Mouse (Mus musculus): ENCODE measurements around the gene Gm28035. TPM values are rescaled to one million over a fixed set of nuclear protein-coding genes. Genes with fewer than 3 reads are reported as not detected.

Gm28035 gene
- total and polyA plus RNA-seq, 3 experiments, result 1.8 to 3.3 TPM; not detected in 1

DNA sequence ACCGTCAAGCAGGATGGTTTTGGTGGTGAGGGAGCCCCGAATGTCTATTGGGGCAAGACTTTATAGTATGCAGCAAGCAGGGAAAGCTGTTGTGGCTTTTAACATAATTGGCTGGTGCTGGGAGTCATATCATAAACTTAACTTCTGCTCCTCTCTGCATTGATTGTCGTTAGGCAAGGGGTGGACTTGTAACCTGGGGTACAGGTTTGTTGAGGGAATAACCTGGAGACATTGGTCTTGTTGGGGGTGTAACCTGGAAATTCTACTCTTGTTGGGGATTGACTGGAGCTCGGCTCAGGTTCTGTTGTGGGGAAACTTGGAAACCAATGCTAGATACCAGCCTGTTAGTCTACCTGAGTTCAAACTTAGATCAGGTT is 28.2 kb upstream of the Gm28035 start:
- ATAC-seq (ENCODE audit: extremely low read depth, insufficient number of reproducible peaks, low FRiP score, poor library complexity, severe bottlenecking) (no peak), DNase-seq (ENCODE audit: low spot score) (no peak)
- H3K9me3 ChIP-seq (replicated peaks), result no peaks in the 10 kb centered on the region
- H3K4me3 ChIP-seq (ENCODE audit: low read depth, low read length), result no peak overlapping the region
- peaks cover 3% of the 10 kb centered on the region; the same call in 1 of the 2 replicates for H3K4me1 ChIP-seq (ENCODE audit: insufficient read depth, low read depth, low read length)
- TF ChIP-seq GATA1 (IDR thresholded peaks at IDR 0.05; ENCODE audit: borderline replicate concordance, low read length), result no peak
- TF ChIP-seq POLR2AphosphoS5 (IDR thresholded peaks at IDR 0.05; ENCODE audit: insufficient replicate concordance, low read depth, low read length), result no peak
- TF ChIP-seq TAL1 (conservative IDR thresholded peaks at IDR 0.05; ENCODE audit: low read depth, low read length), result no peak
- TF ChIP-seq GATA2 (IDR thresholded peaks at IDR 0.05; ENCODE audit: borderline replicate concordance, low read depth, low read length), result no peak
- no peak for TF ChIP-seq CTCF (IDR thresholded peaks at IDR 0.05; ENCODE audit: low read depth, low read length)
- peaks cover 13% of the 10 kb centered on the region for H3K27me3 ChIP-seq (ENCODE audit: insufficient read depth, low read length)
- H3K36me3 ChIP-seq (replicated peaks), result peaks cover 4% of the 10 kb centered on the region

DNA sequence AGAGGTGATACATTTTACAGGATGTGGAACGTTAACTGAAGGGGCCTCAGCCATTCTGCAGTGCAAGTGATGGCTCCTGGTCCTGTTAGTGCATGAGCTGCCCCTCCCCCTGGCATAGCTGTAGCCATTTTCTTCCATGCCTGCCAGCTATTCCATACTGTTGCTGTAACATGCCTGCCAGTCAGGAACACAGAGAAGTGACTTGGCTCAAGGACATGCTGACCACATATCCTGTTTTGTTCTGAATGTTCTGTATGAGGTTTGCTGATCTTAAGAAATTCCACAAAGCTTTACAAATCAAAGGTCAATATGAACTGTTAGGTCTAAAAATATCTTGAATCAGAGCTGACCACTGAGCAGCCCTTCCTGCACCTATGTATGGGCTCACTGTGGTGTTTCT is 27.4 kb upstream of the Gm28035 start:
- H3K27me3 ChIP-seq (ENCODE audit: insufficient read depth, low read length), result peaks cover 13% of the 10 kb centered on the region
- H3K9me3 ChIP-seq (replicated peaks), result 0 out of 2 replicates have a peak, but pooled peaks cover 3% of the 10 kb centered on the region
- H3K36me3 ChIP-seq (replicated peaks), result peaks cover 3% of the 10 kb centered on the region
- TF ChIP-seq POLR2AphosphoS5 (IDR thresholded peaks at IDR 0.05; ENCODE audit: insufficient replicate concordance, low read depth, low read length), result no peak
- TF ChIP-seq TAL1 (conservative IDR thresholded peaks at IDR 0.05; ENCODE audit: low read depth, low read length), result no peak
- no peak overlapping the region for H3K4me3 ChIP-seq (ENCODE audit: low read depth, low read length)
- ATAC-seq (ENCODE audit: extremely low read depth, insufficient number of reproducible peaks, low FRiP score, poor library complexity, severe bottlenecking) (no peak), DNase-seq (ENCODE audit: low spot score) (no peak)
- no peaks in the 10 kb centered on the region for H3K4me1 ChIP-seq (ENCODE audit: insufficient read depth, low read depth, low read length)

DNA sequence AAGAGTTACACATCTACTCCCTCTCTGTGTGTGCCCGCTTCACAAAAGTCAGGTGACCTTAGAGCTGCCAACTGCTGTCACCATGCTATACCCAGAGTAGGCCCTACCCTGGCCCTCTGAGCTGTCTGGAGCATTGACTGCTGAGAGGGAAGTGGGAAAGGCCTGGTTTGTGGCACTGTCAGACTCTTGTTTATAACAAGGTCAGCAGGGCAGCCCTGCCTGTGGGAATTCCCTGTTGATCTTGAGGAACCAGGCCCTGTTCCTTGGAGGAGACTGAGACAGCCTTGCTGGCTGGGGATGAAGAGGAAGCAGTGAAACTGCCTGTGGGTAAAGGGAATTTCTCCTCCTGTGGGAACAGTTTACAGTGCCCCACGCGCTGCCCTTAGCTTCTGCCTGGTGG is 25.6 kb upstream of the Gm28035 start:
- ATAC-seq (ENCODE audit: extremely low read depth, insufficient number of reproducible peaks, low FRiP score, poor library complexity, severe bottlenecking) (no peak), DNase-seq (ENCODE audit: low spot score) (no peak)
- no peaks in the 10 kb centered on the region for H3K36me3 ChIP-seq (replicated peaks)
- no peaks in the 10 kb centered on the region for H3K4me1 ChIP-seq (ENCODE audit: insufficient read depth, low read depth, low read length)
- H3K4me3 ChIP-seq (ENCODE audit: low read depth, low read length), result no peak overlapping the region
- peaks cover 13% of the 10 kb centered on the region for H3K27me3 ChIP-seq (ENCODE audit: insufficient read depth, low read length)
- H3K9me3 ChIP-seq (replicated peaks), result 0 out of 2 replicates have a peak, but pooled peaks cover 3% of the 10 kb centered on the region
- TF ChIP-seq GATA2 (IDR thresholded peaks at IDR 0.05; ENCODE audit: borderline replicate concordance, low read depth, low read length) (no peak), GATA1 (IDR thresholded peaks at IDR 0.05; ENCODE audit: borderline replicate concordance, low read length) (no peak), TAL1 (conservative IDR thresholded peaks at IDR 0.05; ENCODE audit: low read depth, low read length) (no peak)

DNA sequence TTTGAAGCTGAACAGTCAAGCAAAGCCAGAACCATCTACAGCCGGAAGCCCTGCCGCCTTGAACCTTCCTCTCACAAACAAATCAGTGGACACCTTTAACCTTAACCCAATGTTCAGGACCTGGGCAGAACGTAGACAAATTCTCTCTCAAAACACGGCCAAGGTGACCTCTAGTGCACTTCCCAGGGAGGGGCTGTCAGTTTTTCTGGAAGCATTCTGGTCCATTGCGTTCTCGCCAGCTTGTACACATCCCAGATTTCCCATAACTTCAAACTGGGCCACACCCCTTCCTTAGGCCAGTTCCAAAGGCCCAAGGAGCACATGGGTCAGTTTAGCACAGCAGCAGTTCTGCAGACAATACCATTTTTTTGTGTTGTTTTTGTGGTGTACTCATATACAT is 24.9 kb upstream of the Gm28035 start:
- DNase-seq (ENCODE audit: low spot score) (no peak), ATAC-seq (ENCODE audit: extremely low read depth, insufficient number of reproducible peaks, low FRiP score, poor library complexity, severe bottlenecking) (no peak)
- Histone ChIP-seq H3K27me3 (ENCODE audit: insufficient read depth, low read length) (peaks cover 12% of the 10 kb centered on the region), H3K4me3 (ENCODE audit: low read depth, low read length) (no peak overlapping the region), H3K4me1 (ENCODE audit: insufficient read depth, low read depth, low read length) (no peaks in the 10 kb centered on the region), H3K36me3 (replicated peaks) (no peaks in the 10 kb centered on the region), H3K9me3 (replicated peaks) (0 out of 2 replicates have a peak, but pooled peaks cover 3% of the 10 kb centered on the region)
- TF ChIP-seq CTCF (IDR thresholded peaks at IDR 0.05; ENCODE audit: low read depth, low read length), result no peak
- TF ChIP-seq GATA2 (IDR thresholded peaks at IDR 0.05; ENCODE audit: borderline replicate concordance, low read depth, low read length), result no peak
- no peak for TF ChIP-seq TAL1 (conservative IDR thresholded peaks at IDR 0.05; ENCODE audit: low read depth, low read length)

DNA sequence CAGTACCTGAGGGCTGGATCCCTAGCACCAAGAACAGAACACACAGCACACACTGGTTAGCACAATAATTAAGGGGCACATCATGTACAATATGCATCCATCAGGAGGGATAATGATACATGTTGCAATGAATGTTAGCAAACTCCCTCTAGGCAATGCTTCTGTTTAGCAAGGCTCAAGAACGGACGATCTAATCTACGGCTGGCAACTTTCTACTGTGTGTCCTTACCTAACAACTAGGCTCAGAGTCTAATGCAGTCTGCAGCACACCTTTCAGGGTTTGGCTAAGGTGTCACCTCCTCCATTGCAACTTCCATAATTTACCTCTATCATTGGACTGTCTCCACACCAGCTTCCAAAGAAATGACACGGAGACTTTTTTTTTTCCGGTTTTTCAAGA is 24.1 kb upstream of the Gm28035 start:
- peaks cover 9% of the 10 kb centered on the region for H3K27me3 ChIP-seq (ENCODE audit: insufficient read depth, low read length)
- TF ChIP-seq GATA1 (IDR thresholded peaks at IDR 0.05; ENCODE audit: borderline replicate concordance, low read length) (no peak), GATA2 (IDR thresholded peaks at IDR 0.05; ENCODE audit: borderline replicate concordance, low read depth, low read length) (no peak), CTCF (IDR thresholded peaks at IDR 0.05; ENCODE audit: low read depth, low read length) (no peak)
- ATAC-seq (ENCODE audit: extremely low read depth, insufficient number of reproducible peaks, low FRiP score, poor library complexity, severe bottlenecking) (no peak), DNase-seq (ENCODE audit: low spot score) (no peak)
- 0 out of 2 replicates have a peak, but pooled peaks cover 3% of the 10 kb centered on the region for H3K9me3 ChIP-seq (replicated peaks)
- H3K4me1 ChIP-seq (ENCODE audit: insufficient read depth, low read depth, low read length), result no peaks in the 10 kb centered on the region
- no peak overlapping the region for H3K4me3 ChIP-seq (ENCODE audit: low read depth, low read length)
- H3K36me3 ChIP-seq (replicated peaks), result no peaks in the 10 kb centered on the region

DNA sequence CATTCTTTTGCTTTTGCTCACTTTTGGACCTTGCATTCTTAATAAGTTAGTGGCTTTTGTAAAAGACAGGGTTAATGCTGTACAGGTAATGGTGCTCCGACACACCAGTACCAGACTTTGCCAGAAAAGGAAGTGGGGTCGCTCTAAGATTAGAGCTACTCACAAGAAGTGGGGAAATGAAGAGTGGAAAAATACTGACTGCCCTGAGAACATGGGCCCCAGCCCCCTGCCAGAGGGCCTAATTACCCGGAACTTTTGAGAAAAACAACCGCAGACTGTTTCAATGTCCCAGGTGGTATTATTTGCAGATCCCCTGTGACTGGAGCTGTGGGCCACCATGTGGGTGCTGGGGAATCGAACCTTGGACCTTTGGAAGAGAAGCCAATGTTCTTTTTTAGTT is 4.8 kb upstream of the Gm28035 start:
- Histone ChIP-seq H3K36me3 (replicated peaks) (peaks cover 18% of the 10 kb centered on the region), H3K27me3 (ENCODE audit: insufficient read depth, low read length) (no peaks in the 10 kb centered on the region), H3K4me1 (ENCODE audit: insufficient read depth, low read depth, low read length) (peaks cover 33% of the 10 kb centered on the region), H3K9me3 (replicated peaks) (peaks cover 24% of the 10 kb centered on the region), H3K4me3 (ENCODE audit: low read depth, low read length) (no peak overlapping the region)
- DNase-seq (ENCODE audit: low spot score), result no peak
- no peak for TF ChIP-seq GATA2 (IDR thresholded peaks at IDR 0.05; ENCODE audit: borderline replicate concordance, low read depth, low read length)
- TF ChIP-seq TAL1 (conservative IDR thresholded peaks at IDR 0.05; ENCODE audit: low read depth, low read length), result no peak
- no peak for TF ChIP-seq GATA1 (IDR thresholded peaks at IDR 0.05; ENCODE audit: borderline replicate concordance, low read length)
- no peak for TF ChIP-seq POLR2AphosphoS5 (IDR thresholded peaks at IDR 0.05; ENCODE audit: insufficient replicate concordance, low read depth, low read length)
- no peak for TF ChIP-seq CTCF (IDR thresholded peaks at IDR 0.05; ENCODE audit: low read depth, low read length)
- ATAC-seq (ENCODE audit: extremely low read depth, insufficient number of reproducible peaks, low FRiP score, poor library complexity, severe bottlenecking), result no peak

Data from G1E (cell line).